ENCODE assay signal across 9 mouse cellular contexts in genomic region chr6:72710897-72711507, GRCm38 (mm10).
DNase-seq lines count a peak whose midpoint lies in the region; ATAC-seq and TF ChIP-seq lines count a peak whose summit lies in the region.
"Had no signal": no experiment of that assay in that cellular context is flagged by ENCODE, and none has a peak within 500 bp of the region (broad histone marks: within the 10 kb centered on the region; RNA-seq: fewer than 3 reads in every experiment).

No protein-coding gene starts in this region.

- no peak for TF ChIP-seq CTCF in heart, postnatal 0 days (IDR thresholded peaks at IDR 0.05; ENCODE audit: low read depth)
- no peak for TF ChIP-seq CTCF in hindbrain, postnatal 0 days (IDR thresholded peaks at IDR 0.05; ENCODE audit: low read depth)

- no peak overlapping the region for H3K9ac ChIP-seq in heart, postnatal 0 days (replicated peaks; ENCODE audit: low read depth, low read length)
- 0 out of 2 replicates have a peak overlapping the region, but pooled peaks have one; percentile 3 for H3K9ac ChIP-seq in embryonic facial prominence, embryonic 12.5 days
- no peak overlapping the region for H3K9ac ChIP-seq in hindbrain, postnatal 0 days (replicated peaks; ENCODE audit: low read length)
- no peak overlapping the region for H3K9ac ChIP-seq in midbrain, embryonic 15.5 days

- 74% methylated on average over 10 of the region's 10 CpGs for WGBS in heart, postnatal 0 days
- 29% methylated on average over 10 of the region's 10 CpGs for WGBS in embryonic facial prominence, embryonic 12.5 days
- 24% methylated on average over 10 of the region's 10 CpGs for WGBS in hindbrain, postnatal 0 days
- WGBS in midbrain, embryonic 15.5 days = 45% methylated on average over 10 of the region's 10 CpGs

- peak overlapping the region; percentile 36 for H3K27ac ChIP-seq in heart, postnatal 0 days (ENCODE audit: low read depth)
- peak overlapping the region; percentile 90 for H3K27ac ChIP-seq in embryonic facial prominence, embryonic 12.5 days
- peak overlapping the region; percentile 62 for H3K27ac ChIP-seq in hindbrain, postnatal 0 days
- H3K27ac ChIP-seq in midbrain, embryonic 15.5 days = peak overlapping the region; percentile 53

- no peak for DNase-seq in heart, postnatal 0 days (ENCODE audit: low spot score)
- no peak for DNase-seq in heart, postnatal 4 days
- DNase-seq in hindbrain, postnatal 0 days (ENCODE audit: low spot score) = peak; percentile 66
- no peak for DNase-seq in cerebellum, postnatal 36 days
- no peak for DNase-seq in embryo, embryonic 10.5 days (ENCODE audit: low spot score)
- no peak for DNase-seq in gastrocnemius, adult 18-20 months (ENCODE audit: low spot score)

- peaks cover 20% of the 10 kb centered on the region for H3K4me1 ChIP-seq in heart, postnatal 0 days (ENCODE audit: control insufficient read depth, insufficient read depth)
- H3K4me1 ChIP-seq in embryonic facial prominence, embryonic 12.5 days = peaks cover 71% of the 10 kb centered on the region
- H3K4me1 ChIP-seq in hindbrain, postnatal 0 days (ENCODE audit: insufficient read depth, low read length) = peaks cover 23% of the 10 kb centered on the region
- H3K4me1 ChIP-seq in midbrain, embryonic 15.5 days = peaks cover 4% of the 10 kb centered on the region; the same call in 1 of the 2 replicates

- no peaks in the 10 kb centered on the region for H3K9me3 ChIP-seq in heart, postnatal 0 days (replicated peaks; ENCODE audit: control insufficient read depth, low read length)
- no peaks in the 10 kb centered on the region for H3K9me3 ChIP-seq in embryonic facial prominence, embryonic 12.5 days
- H3K9me3 ChIP-seq in hindbrain, postnatal 0 days (ENCODE audit: low read length) = no peaks in the 10 kb centered on the region
- H3K9me3 ChIP-seq in midbrain, embryonic 15.5 days = no peaks in the 10 kb centered on the region

- TF ChIP-seq EP300 in heart, postnatal 0 days (IDR thresholded peaks at IDR 0.05; ENCODE audit: low read depth) = no peak

- no peaks in the 10 kb centered on the region for H3K36me3 ChIP-seq in heart, postnatal 0 days (replicated peaks; ENCODE audit: control insufficient read depth, insufficient read depth, low read length)
- no peaks in the 10 kb centered on the region for H3K36me3 ChIP-seq in embryonic facial prominence, embryonic 12.5 days
- no peaks in the 10 kb centered on the region for H3K36me3 ChIP-seq in hindbrain, postnatal 0 days (ENCODE audit: insufficient read depth, low read length)
- no peaks in the 10 kb centered on the region for H3K36me3 ChIP-seq in midbrain, embryonic 15.5 days (replicated peaks)

- no peaks in the 10 kb centered on the region for H3K27me3 ChIP-seq in heart, postnatal 0 days (ENCODE audit: control insufficient read depth, insufficient read depth, low read length)
- no peaks in the 10 kb centered on the region for H3K27me3 ChIP-seq in embryonic facial prominence, embryonic 12.5 days
- no peaks in the 10 kb centered on the region for H3K27me3 ChIP-seq in hindbrain, postnatal 0 days (ENCODE audit: insufficient read depth, low read length)
- H3K27me3 ChIP-seq in midbrain, embryonic 15.5 days (replicated peaks) = no peaks in the 10 kb centered on the region
- H3K27me3 ChIP-seq: CH12.LX had no signal

- H3K4me3 ChIP-seq in heart, postnatal 0 days (ENCODE audit: low read depth, low read length) = no peak overlapping the region
- no peak overlapping the region for H3K4me3 ChIP-seq in embryonic facial prominence, embryonic 12.5 days
- H3K4me3 ChIP-seq in hindbrain, postnatal 0 days (ENCODE audit: low read length) = no peak overlapping the region
- H3K4me3 ChIP-seq in midbrain, embryonic 15.5 days = no peak overlapping the region

- no peak overlapping the region for H3K4me2 ChIP-seq in heart, postnatal 0 days (ENCODE audit: low read depth, low read length)
- H3K4me2 ChIP-seq in embryonic facial prominence, embryonic 12.5 days (replicated peaks) = peak overlapping the region; percentile 13
- H3K4me2 ChIP-seq in hindbrain, postnatal 0 days (ENCODE audit: low read depth, low read length) = no peak overlapping the region
- H3K4me2 ChIP-seq in midbrain, embryonic 15.5 days = no peak overlapping the region

- ATAC-seq in heart, postnatal 0 days (ENCODE audit: insufficient read depth, low read depth) = no peak
- ATAC-seq in embryonic facial prominence, embryonic 12.5 days (ENCODE audit: insufficient number of reproducible peaks, insufficient read depth, low FRiP score, low TSS enrichment) = peak; percentile 19
- ATAC-seq in hindbrain, postnatal 0 days = peak; percentile 74
- ATAC-seq in midbrain, embryonic 15.5 days (replicated peaks) = peak; percentile 64

Comparison
In these comparisons a context has a peak if more than half of its experiments do, and no peak if none do; other contexts are left out.
1. H3K27ac ChIP-seq: peak in every context shown above with its lines; median percentile 90 in embryonic facial prominence, embryonic 12.5 days; 62 in hindbrain, postnatal 0 days; 53 in midbrain, embryonic 15.5 days; 36 in heart, postnatal 0 days.